19 mouse cellular contexts compared by ENCODE assay signal in the genomic region with DNA sequence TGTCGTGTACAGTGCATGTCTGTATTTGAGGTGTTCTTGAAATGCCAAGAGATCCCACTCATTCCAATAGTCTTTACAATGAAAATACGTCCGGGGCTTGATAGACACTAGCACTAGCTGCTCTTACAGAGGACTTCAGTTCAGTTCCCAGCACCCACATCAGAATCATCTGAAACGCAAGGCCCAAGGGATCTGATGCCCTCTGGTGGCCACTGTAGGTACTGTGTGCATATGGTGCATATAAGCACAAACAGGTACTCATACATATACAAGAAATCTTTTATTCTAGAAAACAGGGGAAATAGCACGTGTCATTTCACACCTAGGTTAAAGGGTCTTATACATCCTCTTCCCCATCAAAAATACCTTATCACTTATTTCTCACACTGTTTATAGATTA.
DNase-seq lines count a peak whose midpoint lies in the region; ATAC-seq and TF ChIP-seq lines count a peak whose summit lies in the region.
"Had no signal": no experiment of that assay in that cellular context is flagged by ENCODE, and none has a peak within 500 bp of the region (broad histone marks: within the 10 kb centered on the region; RNA-seq: fewer than 3 reads in every experiment).

No protein-coding gene starts in this region.

- no peak for ATAC-seq in hindbrain, embryonic 11.5 days (ENCODE audit: low FRiP score)
- ATAC-seq in hindbrain, postnatal 0 days, result no peak
- ATAC-seq in lung, postnatal 0 days, result no peak
- ATAC-seq: forebrain, embryonic 13.5 days had no signal

- no peaks in the 10 kb centered on the region for H3K27me3 ChIP-seq in hindbrain, embryonic 11.5 days (ENCODE audit: control insufficient read depth, insufficient read depth, low read length)
- H3K27me3 ChIP-seq in hindbrain, postnatal 0 days (ENCODE audit: insufficient read depth, low read length), result no peaks in the 10 kb centered on the region
- H3K27me3 ChIP-seq in lung, postnatal 0 days (replicated peaks; ENCODE audit: insufficient read depth, low read length), result no peaks in the 10 kb centered on the region
- H3K27me3 ChIP-seq: embryonic facial prominence, embryonic 15.5 days; forebrain, embryonic 13.5 days; kidney, embryonic 15.5 days; limb, embryonic 15.5 days; stomach, embryonic 15.5 days had no signal

- DNase-seq in hindbrain, embryonic 11.5 days (ENCODE audit: low spot score), result peak; percentile 6
- DNase-seq in hindbrain, postnatal 0 days (ENCODE audit: low spot score), result no peak
- no peak for DNase-seq in lung, postnatal 0 days (ENCODE audit: low spot score)
- DNase-seq in lung, adult 2 months, result no peak
- DNase-seq in ES-E14 (ENCODE audit: low read depth, low spot score), result peak; percentile 8
- DNase-seq in layer of hippocampus, postnatal 14 days (ENCODE audit: low spot score in 2 of 2), result no peak
- DNase-seq: adrenal gland, postnatal 10 days; cerebellum, adult 8-10 months; heart, postnatal 14 days; lung, postnatal 14 days; retina, postnatal 1 day had no signal

- no peak for TF ChIP-seq POLR2A in lung, adult 2 months (IDR thresholded peaks at IDR 0.05; ENCODE audit: borderline replicate concordance, extremely low read depth, low read depth, low read length)
- no peak for TF ChIP-seq POLR2A in bone marrow, adult 2 months (IDR thresholded peaks at IDR 0.05; ENCODE audit: borderline replicate concordance, control insufficient read depth, low read depth, low read length)

- no peak overlapping the region for H3K9ac ChIP-seq in hindbrain, embryonic 11.5 days (ENCODE audit: low read depth, low read length)
- H3K9ac ChIP-seq in hindbrain, postnatal 0 days (replicated peaks; ENCODE audit: low read length), result no peak overlapping the region
- no peak overlapping the region for H3K9ac ChIP-seq in lung, postnatal 0 days (replicated peaks; ENCODE audit: low read depth)
- no peak overlapping the region for H3K9ac ChIP-seq in ES-E14 (ENCODE audit: insufficient read depth, low read depth, low read length, poor library complexity, severe bottlenecking)
- H3K9ac ChIP-seq: embryonic facial prominence, embryonic 15.5 days; forebrain, embryonic 13.5 days; kidney, embryonic 15.5 days; limb, embryonic 15.5 days; stomach, embryonic 15.5 days had no signal

- H3K4me3 ChIP-seq in hindbrain, embryonic 11.5 days (ENCODE audit: low read depth, low read length), result no peak overlapping the region
- H3K4me3 ChIP-seq in hindbrain, postnatal 0 days (ENCODE audit: low read length), result no peak overlapping the region
- no peak overlapping the region for H3K4me3 ChIP-seq in lung, postnatal 0 days (ENCODE audit: low read depth, low read length)
- no peak overlapping the region for H3K4me3 ChIP-seq in lung, adult 2 months (replicated peaks; ENCODE audit: extremely low read depth, low read depth, low read length)
- H3K4me3 ChIP-seq in ES-E14 (ENCODE audit: insufficient read depth in 1 of 2, low read depth in 1 of 2, low read length in 2 of 2, poor library complexity in 1 of 2, severe bottlenecking in 1 of 2), result no peak overlapping the region
- H3K4me3 ChIP-seq in bone marrow, adult 2 months (replicated peaks; ENCODE audit: control insufficient read depth, low read depth, low read length), result no peak overlapping the region
- H3K4me3 ChIP-seq: embryonic facial prominence, embryonic 15.5 days; forebrain, embryonic 13.5 days; kidney, embryonic 15.5 days; limb, embryonic 15.5 days; myocyte; stomach, embryonic 15.5 days had no signal

- TF ChIP-seq EP300 in lung, postnatal 0 days (IDR thresholded peaks at IDR 0.05), result no peak

- WGBS in hindbrain, embryonic 11.5 days, result 93% methylated on average over 5 of the region's 5 CpGs
- WGBS in hindbrain, postnatal 0 days, result 97% methylated on average over 5 of the region's 5 CpGs
- WGBS in lung, postnatal 0 days, result 94% methylated on average over 5 of the region's 5 CpGs
- WGBS in lung, adult 2 months, result 95% methylated on average over 5 of the region's 5 CpGs
- WGBS in bone marrow, adult 2 months, result 79% methylated on average over 5 of the region's 5 CpGs

- H3K9me3 ChIP-seq in hindbrain, embryonic 11.5 days (ENCODE audit: control insufficient read depth, low read length), result no peaks in the 10 kb centered on the region
- H3K9me3 ChIP-seq in hindbrain, postnatal 0 days (ENCODE audit: low read length), result no peaks in the 10 kb centered on the region
- no peaks in the 10 kb centered on the region for H3K9me3 ChIP-seq in lung, postnatal 0 days (ENCODE audit: low read length)
- no peaks in the 10 kb centered on the region for H3K9me3 ChIP-seq in ES-E14 (ENCODE audit: control insufficient read depth, insufficient read depth, low read depth, low read length)
- H3K9me3 ChIP-seq: limb, embryonic 15.5 days; stomach, embryonic 15.5 days had no signal

- no peak overlapping the region for H3K27ac ChIP-seq in hindbrain, embryonic 11.5 days (ENCODE audit: low read depth, low read length)
- no peak overlapping the region for H3K27ac ChIP-seq in hindbrain, postnatal 0 days
- H3K27ac ChIP-seq in lung, postnatal 0 days (ENCODE audit: low read length), result no peak overlapping the region
- H3K27ac ChIP-seq in ES-E14 (ENCODE audit: insufficient read depth, low read depth, low read length, poor library complexity, severe bottlenecking), result no peak overlapping the region
- H3K27ac ChIP-seq in bone marrow, adult 2 months (ENCODE audit: control insufficient read depth, insufficient read depth, low read depth, low read length, poor library complexity), result no peak overlapping the region
- H3K27ac ChIP-seq: embryonic facial prominence, embryonic 15.5 days; forebrain, embryonic 13.5 days; kidney, embryonic 15.5 days; limb, embryonic 15.5 days; stomach, embryonic 15.5 days had no signal

- no peak; the same call in 1 of the 2 replicates for TF ChIP-seq CTCF in hindbrain, postnatal 0 days (IDR thresholded peaks at IDR 0.05; ENCODE audit: low read depth)
- peak; percentile 46 for TF ChIP-seq CTCF in lung, postnatal 0 days (IDR thresholded peaks at IDR 0.05)
- no peak for TF ChIP-seq CTCF in lung, adult 2 months (IDR thresholded peaks at IDR 0.05; ENCODE audit: insufficient read depth, low read length)
- TF ChIP-seq CTCF in bone marrow, adult 2 months (IDR thresholded peaks at IDR 0.05; ENCODE audit: control insufficient read depth, insufficient read depth, low read length), result peak; percentile 20; the same call in 1 of the 2 replicates

- in situ Hi-C loops in ES-E14 (cut with MboI; ENCODE audit: low sequenced_read_pairs in 2 of 2, unreplicated experiment in 2 of 2), result no loop called here

- no peak overlapping the region for H3K4me2 ChIP-seq in hindbrain, embryonic 11.5 days (replicated peaks; ENCODE audit: low read depth, low read length)
- H3K4me2 ChIP-seq in hindbrain, postnatal 0 days (ENCODE audit: low read depth, low read length), result no peak overlapping the region
- no peak overlapping the region for H3K4me2 ChIP-seq in lung, postnatal 0 days (replicated peaks; ENCODE audit: low read depth, low read length)
- H3K4me2 ChIP-seq: embryonic facial prominence, embryonic 15.5 days; forebrain, embryonic 13.5 days; kidney, embryonic 15.5 days; limb, embryonic 15.5 days; midbrain, embryonic 11.5 days; stomach, embryonic 15.5 days had no signal

- no peaks in the 10 kb centered on the region for H3K4me1 ChIP-seq in hindbrain, embryonic 11.5 days (replicated peaks; ENCODE audit: control insufficient read depth, insufficient read depth, low read length)
- H3K4me1 ChIP-seq in hindbrain, postnatal 0 days (ENCODE audit: insufficient read depth, low read length), result no peaks in the 10 kb centered on the region
- H3K4me1 ChIP-seq in lung, postnatal 0 days (ENCODE audit: insufficient read depth, low read depth, low read length), result no peaks in the 10 kb centered on the region
- H3K4me1 ChIP-seq in lung, adult 2 months (ENCODE audit: control insufficient read depth, insufficient read depth, low read length), result no peaks in the 10 kb centered on the region
- no peaks in the 10 kb centered on the region for H3K4me1 ChIP-seq in ES-E14 (ENCODE audit: control insufficient read depth in 2 of 2, insufficient read depth in 2 of 2, low read length in 2 of 2, poor library complexity in 1 of 2)
- no peaks in the 10 kb centered on the region; the same call in 1 of the 2 replicates for H3K4me1 ChIP-seq in bone marrow, adult 2 months (ENCODE audit: control insufficient read depth, insufficient read depth, low read length)
- H3K4me1 ChIP-seq: embryonic facial prominence, embryonic 15.5 days; kidney, embryonic 15.5 days; limb, embryonic 15.5 days; stomach, embryonic 15.5 days had no signal

- H3K36me3 ChIP-seq in hindbrain, embryonic 11.5 days (ENCODE audit: control insufficient read depth, insufficient read depth, low read length), result no peaks in the 10 kb centered on the region
- H3K36me3 ChIP-seq in hindbrain, postnatal 0 days (ENCODE audit: insufficient read depth, low read length), result no peaks in the 10 kb centered on the region
- H3K36me3 ChIP-seq in lung, postnatal 0 days (ENCODE audit: insufficient read depth, low read length), result no peaks in the 10 kb centered on the region
- no peaks in the 10 kb centered on the region for H3K36me3 ChIP-seq in ES-E14 (ENCODE audit: control insufficient read depth, insufficient read depth, low read length, poor library complexity, severe bottlenecking)
- H3K36me3 ChIP-seq: embryonic facial prominence, embryonic 15.5 days; kidney, embryonic 15.5 days; limb, embryonic 15.5 days; stomach, embryonic 15.5 days had no signal

TF ChIP-seq in ES-E14, 5 proteins besides CTCF, POLR2A, EP300 and RAD21:
- no peak for TF ChIP-seq ZNF384 (IDR thresholded peaks at IDR 0.05; ENCODE audit: low read depth, low read length)
- no peak for TF ChIP-seq CHD2 (IDR thresholded peaks at IDR 0.05; ENCODE audit: low read depth, low read length)
- TF ChIP-seq MAFK (IDR thresholded peaks at IDR 0.05; ENCODE audit: insufficient read depth, low read depth, low read length), result no peak
- TF ChIP-seq HCFC1 (IDR thresholded peaks at IDR 0.05; ENCODE audit: borderline replicate concordance, insufficient read depth, low read length), result no peak
- TF ChIP-seq ZC3H11A (IDR thresholded peaks at IDR 0.05; ENCODE audit: borderline replicate concordance, low read depth, low read length), result no peak

Comparison
In these comparisons a context has a peak if more than half of its experiments do, and no peak if none do; other contexts are left out.
1. DNase-seq: peak in hindbrain, embryonic 11.5 days (single experiment) and ES-E14 (single experiment); none in hindbrain, postnatal 0 days (single experiment), lung, postnatal 0 days (single experiment), lung, adult 2 months (single experiment) and layer of hippocampus, postnatal 14 days (0 of 2).
2. CTCF ChIP-seq: peak in lung, postnatal 0 days (single experiment) and bone marrow, adult 2 months (single experiment); none in hindbrain, postnatal 0 days (single experiment) and lung, adult 2 months (single experiment).